Mouse (Mus musculus) brain, embryonic 14.5 days (tissue): ENCODE results near the gene Drosha.

Source experiments
- CTCF ChIP-seq: fragments of 200-500 bp; IDR thresholded peaks from 2 replicates; pipeline ENCODE4 v1.5.1; 2012; ENCODE audit warnings: inconsistent platforms, mild to moderate bottlenecking, moderate library complexity, borderline replicate concordance; ENCODE audit not compliant: insufficient read depth, insufficient read length; ENCODE audit errors: extremely low read depth
- POLR2A ChIP-seq: fragments of 200-500 bp; IDR thresholded peaks from 2 replicates; pipeline ENCODE4 v1.6.1; 2012; ENCODE audit warnings: mild to moderate bottlenecking, inconsistent platforms, borderline replicate concordance; ENCODE audit not compliant: poor library complexity, insufficient read depth, insufficient read length, severe bottlenecking; ENCODE audit errors: extremely low read depth

GRCm38 (mm10) chr15:12798043-12798442 is 26.6 kb upstream of the Drosha start:
- TF ChIP-seq POLR2A, result no peak
- TF ChIP-seq CTCF, result no peak
